Mouse (Mus musculus) heart, adult 2 months (tissue): ENCODE data around the gene Dnajc13. TPM values are rescaled to one million over a fixed set of nuclear protein-coding genes. Genes with fewer than 3 reads are reported as not detected.

ENCODE experiments used
- DNase-seq, 2 experiments: peaks; one replicate each; pipeline ENCODE4 v3.0.0; 2021
- H3K27ac ChIP-seq: fragments of 200-600 bp; 2 replicates; pipeline ENCODE4 v1.8.1; 2022
- H3K27me3 ChIP-seq: fragments of 200-500 bp; 2 replicates; pipeline ENCODE4 v1.6.1; 2012; ENCODE audit warnings: mild to moderate bottlenecking, low read length, inconsistent platforms, mixed read lengths; ENCODE audit not compliant: control insufficient read depth, insufficient read depth
- H3K36me3 ChIP-seq: fragments of 200-500 bp; 2 replicates; pipeline ENCODE4 v1.6.1; 2012; ENCODE audit warnings: low read length, inconsistent platforms; ENCODE audit not compliant: control insufficient read depth, insufficient read depth
- H3K4me1 ChIP-seq: fragments of 200-500 bp; 2 replicates; pipeline ENCODE4 v1.6.1; 2011; ENCODE audit warnings: low read length; ENCODE audit not compliant: control insufficient read depth, insufficient read depth
- H3K4me3 ChIP-seq: fragments of 200-600 bp; 2 replicates; pipeline ENCODE4 v1.8.1; 2022
- H3K79me2 ChIP-seq: fragments of 200-500 bp; replicated peaks from 2 replicates; pipeline ENCODE4 v1.6.1; 2012; ENCODE audit warnings: mild to moderate bottlenecking, inconsistent platforms, low read length, moderate library complexity, mixed read lengths; ENCODE audit not compliant: control insufficient read depth, insufficient read depth
- H3K9ac ChIP-seq: fragments of 200-500 bp; 2 replicates; pipeline ENCODE4 v1.6.1; 2012; ENCODE audit warnings: low read depth, mild to moderate bottlenecking, control low read depth, inconsistent platforms, low read length, mixed read lengths
- CTCF ChIP-seq: fragments of 200-600 bp; IDR thresholded peaks from 2 replicates; pipeline ENCODE4 v1.8.1; 2022; ENCODE audit warnings: antibody characterized with exemption, mild to moderate bottlenecking, moderate library complexity
- EP300 ChIP-seq: fragments of 200-500 bp; IDR thresholded peaks from 2 replicates; pipeline ENCODE4 v1.6.1; 2011; ENCODE audit warnings: low read depth, low read length, control low read depth; ENCODE audit not compliant: insufficient read depth
- POLR2A ChIP-seq: fragments of 200-500 bp; IDR thresholded peaks from 2 replicates; pipeline ENCODE4 v1.6.1; 2011; ENCODE audit warnings: mild to moderate bottlenecking, low read depth, low read length, control low read depth; ENCODE audit not compliant: insufficient read depth
- WGBS: fragments of 180-500 bp; shearing (Covaris S2); methylation state at CpG from one replicate; pipeline ENCODE4 v1.1.7; 2018; 5-methylcytosine and 5-hydroxymethylcytosine counted together
- intact Hi-C: fragments of 180-260 bp; cut with DNase I; formaldehyde crosslinking; loops from one replicate; pipeline ENCODE4 v1.15.1; 2025
- polyA plus RNA-seq: library from polyadenylated mRNA; depleted of rRNA; stranded (reverse); fragments of >200 nt; gene quantifications from 2 replicates; pipeline ENCODE4 v1.2.3, GENCODE M21; 2012
- total RNA-seq, 2 experiments: library from RNA; stranded (reverse); gene quantifications; 2 replicates each; pipeline ENCODE4 v1.2.3; 2021

Gene Dnajc13
- total and polyA plus RNA-seq, 3 experiments = 29.2 to 32.3 (median 31.6) TPM

DNA sequence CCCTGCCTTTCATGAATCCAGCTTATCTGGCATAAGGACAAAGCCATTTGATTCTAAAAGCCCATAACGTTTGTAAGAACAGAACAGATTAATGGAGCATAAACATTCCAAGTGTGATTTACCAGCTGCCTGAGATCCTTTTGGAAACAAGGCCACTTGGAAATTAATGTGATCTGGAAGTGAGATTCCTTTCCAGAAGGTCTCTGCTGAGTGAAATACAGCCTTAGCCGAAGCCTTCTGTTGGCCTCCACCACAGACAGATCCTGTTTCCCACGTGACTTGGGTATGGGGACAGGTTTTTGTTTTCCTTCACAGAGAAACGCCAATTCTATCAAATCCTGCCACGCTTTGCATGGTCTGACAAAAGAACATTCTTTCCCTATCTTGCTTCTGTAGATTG is 139.1 kb downstream of the Dnajc13 start:
- no peak for DNase-seq
- Histone ChIP-seq H3K27ac (no peak overlapping the region), H3K4me3 (no peak overlapping the region), H3K79me2 (no peaks in the 10 kb centered on the region), H3K36me3 (no peaks in the 10 kb centered on the region), H3K27me3 (no peaks in the 10 kb centered on the region), H3K4me1 (no peaks in the 10 kb centered on the region), H3K9ac (no peak overlapping the region)
- intact Hi-C loops = no loop called here
- TF ChIP-seq POLR2A = no peak
- TF ChIP-seq EP300 = no peak
- no peak for TF ChIP-seq CTCF
- WGBS = 51% methylated on average over 5 of the region's 5 CpGs

- H3K27me3 ChIP-seq = no peaks in the 10 kb centered on the region
- no peaks in the 10 kb centered on the region for H3K79me2 ChIP-seq
- H3K4me3 ChIP-seq = no peak overlapping the region
- DNase-seq = no peak
- H3K9ac ChIP-seq = no peak overlapping the region
- 61% methylated on average over 5 of the region's 5 CpGs for WGBS
- H3K36me3 ChIP-seq = no peaks in the 10 kb centered on the region
- TF ChIP-seq EP300 (no peak), POLR2A (no peak), CTCF (no peak)
- no peaks in the 10 kb centered on the region for H3K4me1 ChIP-seq
- no peak overlapping the region for H3K27ac ChIP-seq
- intact Hi-C loops = no loop called here
Measured at GRCm38 (mm10) chr9:104123101-104123500, 139.6 kb downstream of the Dnajc13 start.

DNA sequence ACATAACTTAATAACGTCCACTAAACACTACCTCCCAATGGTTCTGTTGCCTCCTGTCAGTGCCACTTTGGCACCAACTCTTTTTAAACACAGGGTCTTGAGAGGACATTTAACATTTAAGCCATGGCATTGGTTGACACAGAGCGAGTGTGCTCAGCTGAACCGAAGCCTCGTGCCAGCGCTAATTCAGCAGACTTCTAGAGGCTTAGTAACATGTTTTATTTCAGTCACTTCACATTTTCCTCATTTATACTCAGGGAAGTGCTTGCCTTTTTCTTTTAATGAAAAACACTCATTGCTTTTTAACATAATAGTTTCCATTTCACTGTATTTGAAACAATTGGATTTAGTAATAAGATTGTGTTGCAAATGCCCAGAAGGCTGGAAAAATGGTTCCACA is 153.6 kb downstream of the Dnajc13 start:
- Histone ChIP-seq H3K79me2 (no peaks in the 10 kb centered on the region), H3K36me3 (no peaks in the 10 kb centered on the region), H3K9ac (no peak overlapping the region), H3K4me3 (no peak overlapping the region), H3K27me3 (no peaks in the 10 kb centered on the region), H3K4me1 (peaks cover 3% of the 10 kb centered on the region), H3K27ac (no peak overlapping the region)
- TF ChIP-seq EP300 = no peak
- TF ChIP-seq CTCF = no peak
- TF ChIP-seq POLR2A = no peak
- intact Hi-C loops = no loop called here
- WGBS = 88% methylated on average over 5 of the region's 5 CpGs
- DNase-seq = no peak

GRCm38 (mm10) chr9:104108571-104109143 is 154.1 kb downstream of the Dnajc13 start:
- Histone ChIP-seq H3K27ac (no peak overlapping the region), H3K36me3 (no peaks in the 10 kb centered on the region), H3K4me1 (peaks cover 3% of the 10 kb centered on the region), H3K4me3 (no peak overlapping the region), H3K9ac (no peak overlapping the region), H3K27me3 (no peaks in the 10 kb centered on the region), H3K79me2 (no peaks in the 10 kb centered on the region)
- whole genome bisulfite sequencing = 43% methylated on average over 2 of the region's 2 CpGs
- intact Hi-C loops = no loop called here
- 0 out of 2 replicates have a peak, but pooled peaks have one; percentile 16 for TF ChIP-seq EP300
- TF ChIP-seq CTCF = no peak
- no peak for DNase-seq

DNA sequence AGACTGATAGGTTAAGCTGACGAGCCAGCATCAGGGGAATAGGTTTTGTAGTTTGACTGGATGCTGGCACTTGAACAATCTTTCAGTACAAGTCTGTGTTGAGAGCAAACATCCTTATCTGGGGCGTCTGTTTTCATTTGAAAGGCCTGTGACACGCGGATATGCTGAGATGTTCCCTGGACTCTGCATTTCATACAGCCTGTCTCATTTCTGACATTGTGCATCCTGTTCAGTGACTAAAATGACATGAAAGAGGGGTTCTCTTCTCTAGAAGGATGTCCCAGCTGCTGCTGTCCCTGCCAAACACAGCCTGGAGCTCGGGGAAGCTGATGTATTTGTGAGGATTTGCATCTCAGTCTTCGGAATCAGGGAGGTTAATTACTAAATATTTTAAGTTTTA is 155.2 kb downstream of the Dnajc13 start:
- Histone ChIP-seq H3K79me2 (no peaks in the 10 kb centered on the region), H3K4me3 (no peak overlapping the region), H3K27me3 (no peaks in the 10 kb centered on the region), H3K4me1 (peaks cover 2% of the 10 kb centered on the region), H3K36me3 (no peaks in the 10 kb centered on the region), H3K27ac (no peak overlapping the region), H3K9ac (no peak overlapping the region)
- no peak for DNase-seq
- 41% methylated on average over 6 of the region's 6 CpGs for WGBS
- intact Hi-C loops = no loop called here
- TF ChIP-seq CTCF (no peak), POLR2A (no peak), EP300 (no peak)

GRCm38 (mm10) chr9:104106930-104107329 is 155.8 kb downstream of the Dnajc13 start:
- no peaks in the 10 kb centered on the region for H3K27me3 ChIP-seq
- no peak for DNase-seq
- H3K27ac ChIP-seq = no peak overlapping the region
- H3K79me2 ChIP-seq = no peaks in the 10 kb centered on the region
- H3K36me3 ChIP-seq = no peaks in the 10 kb centered on the region
- no peak overlapping the region for H3K4me3 ChIP-seq
- intact Hi-C loops = no loop called here
- peaks cover 2% of the 10 kb centered on the region for H3K4me1 ChIP-seq
- 45% methylated on average over 9 of the region's 9 CpGs for WGBS
- no peak overlapping the region for H3K9ac ChIP-seq
- no peak for TF ChIP-seq POLR2A
- TF ChIP-seq CTCF = no peak
- no peak for TF ChIP-seq EP300
